Mouse (Mus musculus): Measurements from ENCODE around the gene Htatsf1.

Gene Htatsf1

GRCm38 (mm10) chrX:57053174-57053992 lies at the start of gene Htatsf1:
Htatsf1 (plus strand) TSS chrX:57053583.
- peak; percentile 33 for DNase-seq (ENCODE audit: low read depth)

DNA sequence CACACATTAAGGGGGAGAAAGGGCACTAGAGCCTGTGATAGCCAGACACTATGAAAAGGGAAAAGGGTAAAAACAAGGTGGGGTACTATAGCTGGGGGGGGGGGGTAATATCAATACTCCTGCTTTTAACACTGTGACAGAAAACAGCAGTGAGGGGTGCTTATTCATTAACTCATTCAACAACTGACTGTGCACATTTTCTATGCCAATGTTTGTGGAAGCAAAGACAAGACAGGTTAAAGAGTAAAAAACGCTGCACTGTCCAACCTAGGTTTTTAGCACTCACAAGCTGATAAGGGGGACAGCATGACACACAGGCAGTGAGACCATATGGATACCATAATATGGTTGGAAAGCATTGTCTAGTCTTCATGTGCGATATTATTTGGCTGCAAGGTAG lies 40.5 kb upstream of the Htatsf1 start:
- no peak for DNase-seq (ENCODE audit: low read depth)

GRCm38 (mm10) chrX:57042774-57043173 lies 10.6 kb upstream of the Htatsf1 start, which contains the start of gene Brs3:
Brs3 (plus strand) TSS chrX:57043074.
- DNase-seq (ENCODE audit: low read depth), result no peak

- DNase-seq (ENCODE audit: low read depth), result no peak
Observed at GRCm38 (mm10) chrX:57043869-57044268, 9.5 kb upstream of the Htatsf1 start.

- DNase-seq (ENCODE audit: low read depth), result no peak
Observed at GRCm38 (mm10) chrX:57052848-57053173, 572 bp upstream of the Htatsf1 start.

- no peak for DNase-seq (ENCODE audit: low read depth)
Observed at GRCm38 (mm10) chrX:57053993-57054385, 606 bp downstream of the Htatsf1 start.

- DNase-seq (ENCODE audit: low read depth), result no peak
Observed at GRCm38 (mm10) chrX:57081496-57081895, 28.1 kb downstream of the Htatsf1 start.

- DNase-seq (ENCODE audit: low read depth), result no peak
Observed at GRCm38 (mm10) chrX:57087806-57088205, 34.4 kb downstream of the Htatsf1 start, which contains the start of gene Vgll1. Vgll1 (plus strand) TSS chrX:57088106.

DNA sequence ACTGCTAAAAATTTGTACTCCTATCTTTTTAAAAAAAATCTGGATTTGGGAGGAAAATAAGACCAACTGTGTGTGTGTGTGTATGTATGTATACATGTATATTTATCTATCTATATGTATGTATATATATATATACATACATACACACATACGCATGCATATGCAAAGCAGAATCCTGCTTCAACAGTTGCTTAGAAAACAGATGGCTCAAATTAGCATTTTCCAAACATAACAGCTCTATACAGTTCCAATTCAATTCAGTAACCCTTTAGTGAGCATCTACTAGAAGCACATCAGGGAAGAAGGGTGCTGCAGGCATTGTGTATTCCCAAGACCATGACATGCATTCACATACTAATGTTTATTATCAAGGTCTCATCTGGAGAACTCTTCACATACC lies 50.0 kb downstream of the Htatsf1 start:
- no peak for DNase-seq (ENCODE audit: low read depth)

DNA sequence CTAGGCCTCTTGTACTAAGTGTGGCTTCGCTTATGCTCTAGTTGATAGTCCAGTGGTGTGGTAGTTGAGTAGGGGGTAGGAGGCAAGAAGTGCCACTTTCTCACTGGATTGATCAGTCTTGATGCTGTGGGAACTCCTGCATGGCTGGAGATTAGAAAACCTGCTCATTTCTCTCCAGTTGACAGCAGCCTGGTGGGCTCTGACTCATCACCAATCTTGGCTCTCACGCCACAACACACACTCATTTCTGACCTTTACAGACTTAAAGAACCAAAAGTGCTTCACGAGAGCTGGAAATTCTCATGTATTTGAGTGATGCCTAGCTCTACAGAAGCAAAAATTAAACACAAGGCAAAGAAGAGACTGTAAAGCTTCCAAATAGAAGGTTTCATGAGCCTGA lies 53.6 kb downstream of the Htatsf1 start:
- DNase-seq (ENCODE audit: low read depth), result no peak

All from c-Kit-positive CD71-negative TER-119-negative erythroid progenitor cells, embryonic 14.5 days (primary cell).